Mouse (Mus musculus): Measurements from ENCODE around the gene Zc3h10. TPM values are rescaled to one million over a fixed set of nuclear protein-coding genes. Genes with fewer than 3 reads are reported as not detected.
A peak's percentile ranks its signal among the peaks of the same experiment; 100 is the strongest.
"Not testable (repeated sequence)": the region's sequence is repeated elsewhere in the genome, so short reads cannot be mapped to it uniquely, and the experiment has no call there.

The Zc3h10 gene
- total RNA-seq, 2 experiments from 2014 or later, result 11.4 to 12.0 TPM

DNA sequence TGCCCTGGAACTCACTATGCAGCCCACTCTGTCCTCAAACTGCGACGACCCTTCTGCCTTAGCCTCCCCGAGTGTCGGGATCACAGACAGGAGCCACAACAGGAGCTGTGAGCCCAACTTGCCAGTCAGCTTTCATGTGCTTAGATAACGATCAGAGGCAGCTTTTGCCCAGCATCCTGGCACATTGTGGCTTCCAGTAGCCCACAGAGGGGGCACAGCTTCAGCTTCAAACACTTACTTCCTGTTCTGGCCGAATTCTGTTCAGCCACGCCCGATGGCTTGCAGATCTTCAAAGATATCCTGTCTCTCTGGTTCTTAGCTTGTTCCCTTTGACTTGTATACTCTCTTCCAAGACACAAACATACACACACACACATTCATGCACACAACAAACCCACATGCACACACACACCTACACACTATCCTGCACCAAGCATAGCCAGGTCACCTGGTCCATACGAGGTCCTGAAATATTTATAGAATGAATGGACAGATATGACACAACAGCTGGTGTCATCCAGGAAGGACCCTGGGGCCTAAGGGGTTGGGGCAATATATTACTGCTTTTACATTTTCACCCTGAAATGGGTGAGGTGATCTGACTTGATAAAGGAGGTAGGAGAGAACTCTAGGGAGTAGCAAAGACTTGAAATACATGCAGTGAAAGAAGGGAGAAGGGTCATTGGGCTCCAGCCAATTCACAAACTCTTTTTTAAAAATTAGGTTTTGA, 42.8 kb downstream of the Zc3h10 start:
- DNase-seq (ENCODE audit: low spot score in 2 of 2), result no peak
- intact Hi-C loops (cut with DNase I), result no loop called here

DNA sequence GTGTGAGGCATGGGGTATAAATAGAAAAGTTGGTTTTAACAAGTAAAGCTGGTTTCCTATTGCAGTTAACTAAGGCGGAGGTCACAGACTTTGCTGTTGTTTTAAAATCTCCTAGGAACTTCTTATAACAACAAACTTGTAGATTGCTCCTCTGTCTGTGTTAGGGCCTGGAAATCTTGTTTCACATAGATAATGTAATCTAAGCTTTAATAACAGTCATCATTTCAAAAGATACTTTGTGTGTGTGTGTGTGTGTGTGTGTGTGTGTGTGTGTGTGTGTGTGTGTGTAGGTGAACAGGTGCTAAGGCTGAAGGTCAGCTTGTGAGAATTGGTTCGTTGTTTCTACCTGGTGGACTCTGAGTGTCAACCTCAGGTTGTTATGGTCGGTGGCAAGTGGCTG, 43.6 kb downstream of the Zc3h10 start:
- no peak for DNase-seq (ENCODE audit: low spot score in 2 of 2)
- intact Hi-C loops (cut with DNase I), result no loop called here

DNA sequence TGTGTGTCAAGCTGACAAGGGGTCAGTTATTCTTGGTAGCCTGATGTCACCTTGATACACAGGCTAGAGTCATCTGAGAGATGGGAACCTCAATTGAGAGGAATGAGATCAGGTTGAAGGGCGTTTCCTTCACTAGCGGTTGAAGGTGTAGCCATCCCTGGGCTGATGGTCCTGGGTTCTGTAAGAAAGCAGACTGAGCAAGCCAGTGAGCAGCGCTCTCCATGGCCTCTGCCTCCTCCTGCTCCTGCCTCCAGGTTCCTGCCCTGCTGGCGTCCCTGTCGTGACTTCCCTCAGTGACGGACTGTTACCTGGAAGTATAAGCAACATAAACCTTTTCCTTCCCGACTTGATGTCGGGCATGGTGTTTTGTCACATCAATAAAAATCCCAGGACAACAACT, 44.0 kb downstream of the Zc3h10 start:
- DNase-seq (ENCODE audit: low spot score in 2 of 2), result no peak
- intact Hi-C loops (cut with DNase I), result no loop called here

DNA sequence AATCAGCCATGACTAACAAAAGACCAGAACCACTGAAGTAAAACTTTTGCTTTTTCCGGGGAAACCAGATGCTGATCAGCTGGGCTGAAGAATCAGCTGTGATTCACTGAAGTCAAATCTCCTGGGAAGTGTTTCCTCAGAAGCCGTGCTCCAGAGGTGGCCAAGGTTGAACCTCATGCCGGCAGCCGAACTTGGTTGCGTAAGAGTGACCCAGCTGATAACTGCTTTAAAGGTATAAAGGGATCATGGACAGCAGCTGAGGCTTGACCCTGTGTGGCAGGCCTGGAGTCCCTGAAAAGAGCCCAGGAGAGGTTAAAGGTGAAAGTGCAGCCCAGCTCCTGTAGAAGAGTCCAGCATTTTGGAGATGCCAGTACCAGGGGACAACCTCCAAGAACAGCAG, 45.2 kb downstream of the Zc3h10 start:
- intact Hi-C loops (cut with DNase I), result no loop called here
- no peak for DNase-seq (ENCODE audit: low spot score in 2 of 2)

DNA sequence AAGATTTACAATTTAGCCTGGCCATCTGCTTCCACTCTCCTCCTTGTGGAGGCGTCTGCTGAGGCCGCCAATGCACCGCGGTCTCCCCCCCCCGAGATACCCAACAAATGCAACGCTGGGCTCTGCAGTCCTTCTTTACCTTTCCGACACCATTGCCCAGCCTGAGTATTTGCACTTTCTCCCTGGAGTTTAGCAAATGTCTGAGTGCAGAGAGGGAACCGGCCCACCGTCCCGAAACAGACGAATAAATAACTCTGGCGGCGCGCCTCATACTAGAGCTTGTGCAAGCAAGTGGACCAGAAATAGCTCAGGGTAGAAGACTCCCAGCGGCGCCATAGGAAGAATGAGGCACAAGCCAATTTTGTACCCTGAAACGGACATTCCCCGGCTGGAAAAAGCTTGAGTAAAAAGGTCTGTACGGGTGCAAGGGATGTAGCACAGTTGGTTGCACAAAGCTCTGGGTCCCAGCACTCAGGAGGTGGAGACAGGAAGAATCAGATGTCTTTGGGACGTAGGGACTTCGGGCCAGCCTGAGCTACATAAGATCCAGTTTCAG, 48.4 kb downstream of the Zc3h10 start:
- DNase-seq (ENCODE audit: low spot score in 2 of 2), result peak; percentile 61 to 67
- intact Hi-C loops (cut with DNase I), result no loop called here

DNA sequence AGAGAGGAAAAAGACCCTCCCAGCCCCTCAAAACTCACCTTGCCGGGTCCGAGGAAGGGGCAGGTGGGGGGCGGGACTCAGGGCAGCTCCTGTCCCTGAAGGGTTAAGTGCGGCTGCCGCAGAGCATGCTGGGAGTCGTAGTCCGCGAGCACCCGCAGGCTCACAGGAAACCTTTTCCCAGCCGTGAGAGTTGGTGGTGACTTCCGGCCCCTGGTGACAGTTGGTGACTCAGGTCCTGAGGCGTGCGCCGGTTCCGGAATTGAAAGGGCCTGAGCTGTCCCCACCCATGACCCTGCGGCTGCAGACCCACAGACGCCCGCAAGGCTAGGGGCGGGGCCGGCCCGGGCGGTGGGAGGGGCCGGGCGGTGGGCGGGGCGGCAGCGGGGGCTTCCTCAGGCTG, 49.0 kb downstream of the Zc3h10 start, which contains the start of gene Myl6b:
Gene Myl6b, minus strand, starts transcription at position 96 of the 400 bp plus-strand sequence.
- peak; percentile 94 to 97 for DNase-seq (ENCODE audit: low spot score in 2 of 2)
- intact Hi-C loops (cut with DNase I), result no loop called here

DNA sequence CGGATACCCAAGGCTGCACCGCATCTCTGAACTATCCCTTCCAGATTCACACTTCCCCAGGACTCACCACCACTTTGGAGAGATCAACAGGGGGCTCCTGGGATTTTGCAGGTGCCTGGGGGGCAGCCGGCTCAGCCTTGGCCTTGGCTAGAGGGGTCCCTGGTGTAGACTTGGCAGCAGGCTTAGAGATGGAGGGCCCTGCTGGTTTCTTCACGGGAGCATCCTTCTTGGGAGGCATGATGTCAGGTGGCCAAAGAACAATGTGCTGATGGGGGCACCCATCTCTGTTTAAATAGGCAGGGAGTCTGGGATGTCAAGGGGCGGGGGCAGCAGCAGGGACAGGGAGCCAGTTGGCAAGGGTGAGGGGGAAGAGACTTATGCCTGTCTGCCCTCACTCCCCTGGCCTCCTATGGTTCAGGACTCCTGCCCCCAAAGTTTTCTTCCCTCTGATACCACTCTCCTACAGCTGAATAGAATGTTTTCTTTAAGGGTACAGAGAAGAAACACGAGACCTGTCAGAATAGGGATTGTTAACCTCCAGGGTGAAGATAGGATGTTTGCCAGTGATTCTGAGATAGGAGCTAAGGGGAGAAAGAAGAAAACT, 50.3 kb downstream of the Zc3h10 start:
- intact Hi-C loops (cut with DNase I), result no loop called here
- no peak for DNase-seq (ENCODE audit: low spot score in 2 of 2)

DNA sequence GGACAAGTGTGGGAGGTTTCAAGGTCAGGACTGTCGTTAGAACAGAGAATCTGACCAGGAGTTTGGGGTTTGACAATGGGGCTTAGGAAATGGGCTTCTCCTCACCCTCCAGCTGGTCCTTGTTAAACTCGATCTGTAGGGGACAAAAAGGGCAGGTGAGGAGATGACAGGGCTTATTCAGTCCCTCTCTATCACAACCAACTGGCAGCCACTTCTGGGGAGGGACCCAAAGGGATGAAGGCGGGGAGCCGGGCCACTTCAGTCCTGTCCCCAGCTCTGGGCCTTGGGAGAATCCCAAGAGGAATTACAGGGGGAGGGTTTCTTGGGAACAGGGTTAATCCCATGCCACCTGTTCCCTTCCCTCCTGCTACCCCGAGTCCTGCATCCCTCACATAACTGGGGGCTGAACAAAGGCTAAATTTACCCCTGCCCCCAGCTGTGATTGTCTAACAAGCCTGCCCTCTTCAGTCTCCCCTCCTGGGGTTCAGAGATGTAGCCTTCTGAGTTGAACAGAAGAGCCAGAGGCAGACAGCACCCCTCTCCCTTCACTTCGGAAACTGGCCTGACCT, 51.0 kb downstream of the Zc3h10 start:
- no peak for DNase-seq (ENCODE audit: low spot score in 2 of 2)
- intact Hi-C loops (cut with DNase I), result no loop called here

DNA sequence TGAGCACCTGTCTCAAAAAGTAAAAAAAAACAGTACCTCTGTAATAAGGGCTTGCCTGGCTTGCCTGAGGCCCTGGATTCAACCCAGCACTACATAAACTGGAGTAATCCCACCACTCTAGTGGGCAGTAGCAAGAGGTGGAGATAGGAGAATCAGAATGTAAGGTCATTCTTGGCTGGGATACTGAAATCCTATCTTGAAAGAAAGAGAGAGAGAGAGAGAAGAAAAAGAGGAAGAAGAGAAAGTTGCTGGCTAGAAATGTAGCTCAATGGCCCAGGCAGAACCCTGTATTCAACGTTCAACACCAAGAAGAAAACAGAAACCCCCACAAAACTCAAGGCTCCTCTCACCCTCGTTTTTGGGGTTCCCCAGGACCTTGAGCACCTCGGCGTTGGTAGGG, 51.7 kb downstream of the Zc3h10 start:
- DNase-seq (ENCODE audit: low spot score in 2 of 2), result no peak
- intact Hi-C loops (cut with DNase I), result no loop called here

DNA sequence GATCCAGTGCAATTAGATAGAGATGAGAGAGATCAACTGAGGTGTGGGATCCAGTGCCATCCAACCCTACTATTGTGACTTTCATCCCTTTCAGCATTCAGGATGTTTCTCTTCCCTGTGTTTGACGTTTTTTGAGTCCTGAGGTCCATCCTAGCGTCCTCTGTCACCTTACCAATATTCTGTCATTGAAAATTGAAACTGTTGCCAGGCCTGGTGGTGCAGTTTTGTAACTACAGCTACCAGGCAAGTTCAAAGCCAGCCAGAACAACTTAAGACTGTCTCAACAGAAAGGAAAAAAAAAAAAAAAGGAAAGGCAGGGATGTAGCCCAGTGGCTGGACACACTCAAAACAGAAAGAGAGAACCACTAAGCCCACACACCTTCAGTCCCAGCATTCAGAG, 52.3 kb downstream of the Zc3h10 start:
- no peak for DNase-seq (ENCODE audit: low spot score in 2 of 2)
- intact Hi-C loops (cut with DNase I), result no loop called here

DNA sequence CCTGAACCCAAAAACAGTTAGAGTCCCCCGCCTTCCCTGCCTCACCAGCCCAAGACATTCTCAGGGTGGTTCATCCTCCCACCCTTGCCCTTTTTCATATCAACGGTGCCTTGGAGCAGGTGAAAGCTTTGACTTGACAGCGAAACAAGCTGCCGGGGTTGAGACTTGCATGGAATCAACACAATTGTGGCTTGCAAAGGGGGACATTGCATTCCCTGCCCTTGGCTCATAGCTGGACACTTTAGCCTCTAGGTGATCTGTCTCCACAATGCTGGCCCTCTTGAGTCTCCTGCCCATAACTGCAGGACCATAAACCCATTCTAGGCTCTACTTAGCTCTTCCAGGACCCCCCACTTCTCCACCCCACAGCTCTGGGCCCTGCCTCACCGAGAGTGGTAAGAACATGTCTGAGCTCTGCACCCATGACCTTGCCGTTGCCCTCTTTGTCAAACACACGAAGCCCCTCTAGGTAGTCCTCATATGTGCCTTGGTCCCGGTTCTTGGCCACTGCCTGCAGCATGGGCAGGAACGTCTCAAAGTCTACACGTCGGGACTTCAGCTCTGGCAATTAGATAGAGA, 52.8 kb downstream of the Zc3h10 start:
- no peak for DNase-seq (ENCODE audit: low spot score in 2 of 2)
- intact Hi-C loops (cut with DNase I), result loop anchor here (5.0 kb wide), 1 partner anchor 43 kb away; no protein-coding TSS in a partner anchor

DNA sequence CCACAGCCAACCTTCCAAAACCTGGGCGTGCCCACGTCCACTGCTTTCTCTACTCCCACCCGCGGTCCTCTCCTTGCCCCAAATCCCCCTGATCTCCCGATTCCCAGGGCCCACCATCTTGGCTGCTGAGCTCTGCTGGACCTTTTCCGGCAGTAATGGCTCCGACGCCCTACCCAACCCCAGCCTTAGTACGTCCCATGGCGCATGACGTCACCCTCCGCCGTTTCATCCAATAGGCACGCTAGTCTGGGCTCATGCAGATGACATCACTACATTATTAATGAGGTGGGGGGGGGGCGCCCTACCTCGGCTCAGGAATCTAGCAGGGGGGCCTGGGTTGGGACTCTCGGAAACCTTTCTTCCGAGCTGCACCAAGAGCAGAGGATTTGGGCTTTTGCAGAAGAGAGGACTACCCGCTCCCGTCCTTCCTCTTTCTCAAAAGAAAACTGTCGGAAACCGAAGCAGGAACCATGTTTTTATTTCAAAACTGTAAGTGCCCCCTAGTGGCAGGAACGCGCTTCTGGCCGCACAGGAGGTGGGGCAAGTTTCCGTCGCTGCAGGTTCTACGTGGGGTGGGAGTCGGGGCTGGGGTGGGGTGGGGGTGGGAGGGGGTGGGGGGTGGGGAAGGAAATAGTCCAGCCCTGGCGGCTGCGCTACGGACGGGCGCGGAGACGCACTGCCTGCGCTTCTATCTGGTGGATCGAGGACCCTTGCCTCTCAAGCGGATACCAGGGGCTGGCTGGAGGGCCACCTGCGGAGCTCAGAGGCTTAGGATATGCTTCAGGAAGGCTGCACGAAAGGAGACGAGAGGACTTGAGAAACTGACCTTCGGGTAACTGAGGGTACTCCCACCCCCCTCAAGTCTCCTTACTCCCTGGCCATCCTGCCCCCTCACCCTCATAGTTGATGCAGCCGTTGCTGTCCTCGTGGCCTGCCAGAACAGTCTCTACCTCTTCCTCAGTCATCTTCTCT, 53.6 kb downstream of the Zc3h10 start, which contains the start of gene Myl6:
Gene Myl6, minus strand, starts transcription at position 451 of the 972 bp plus-strand sequence.
- peak; percentile 99 for DNase-seq (ENCODE audit: low spot score in 2 of 2)
- intact Hi-C loops (cut with DNase I), result loop anchor here (5.0 kb wide), 1 partner anchor 43 kb away; no protein-coding TSS in a partner anchor

DNA sequence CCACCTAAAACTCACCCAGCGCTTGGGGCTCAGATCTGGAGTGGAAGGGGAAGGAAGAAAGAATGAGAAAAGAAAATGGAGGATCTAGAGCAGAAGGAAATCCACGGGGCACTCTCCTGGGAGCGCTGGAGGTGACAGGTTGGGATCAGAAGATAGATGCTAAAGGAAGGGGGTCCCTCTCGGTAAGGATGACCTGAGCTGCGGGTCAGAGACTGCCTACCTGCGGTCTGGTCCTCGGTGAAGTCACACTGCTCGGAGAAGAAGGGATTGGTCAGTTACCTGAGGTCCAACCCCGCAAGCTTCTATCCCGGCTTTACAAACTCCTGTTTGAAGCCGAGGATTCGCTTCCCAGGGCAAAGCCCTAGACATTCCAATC, 54.3 kb downstream of the Zc3h10 start:
- DNase-seq (ENCODE audit: low spot score in 2 of 2), result no peak
- intact Hi-C loops (cut with DNase I), result loop anchor here (5.0 kb wide), 1 partner anchor 44 kb away; no protein-coding TSS in a partner anchor

DNA sequence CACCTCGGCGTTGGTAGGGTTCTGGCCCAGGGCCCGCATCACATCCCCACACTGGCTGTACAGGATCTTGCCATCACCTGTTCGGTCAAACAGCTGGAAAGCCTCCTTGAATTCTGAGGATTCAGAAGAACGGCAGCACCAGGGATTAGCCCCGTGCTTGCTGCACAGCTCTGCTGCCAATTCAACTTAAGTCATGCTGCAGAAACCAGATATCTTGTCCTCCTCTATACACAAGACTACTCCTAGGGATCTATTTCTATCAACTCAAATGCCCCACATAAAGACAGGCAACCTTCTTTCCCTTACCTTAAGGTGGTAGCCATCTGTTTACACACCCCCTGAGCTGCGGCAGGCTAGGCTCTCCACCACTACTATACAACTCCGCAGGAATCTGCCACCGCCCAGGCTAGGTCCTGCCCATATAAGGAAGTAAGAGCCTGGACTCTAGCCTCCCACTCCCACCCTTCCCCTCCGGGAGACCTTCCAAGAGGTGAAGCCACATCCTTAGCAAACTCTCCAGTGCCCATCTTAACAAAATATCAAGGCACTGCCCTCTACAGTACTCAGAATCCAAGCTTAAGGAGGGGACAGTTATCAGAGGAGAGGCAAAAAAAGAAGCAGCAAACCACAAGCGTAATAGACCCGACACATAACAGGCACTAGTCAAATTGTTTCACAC, 54.8 kb downstream of the Zc3h10 start:
- DNase-seq (ENCODE audit: low spot score in 2 of 2), result peak; percentile 58 to 61
- intact Hi-C loops (cut with DNase I), result loop anchor here (5.0 kb wide), 1 partner anchor 45 kb away; no protein-coding TSS in a partner anchor

DNA sequence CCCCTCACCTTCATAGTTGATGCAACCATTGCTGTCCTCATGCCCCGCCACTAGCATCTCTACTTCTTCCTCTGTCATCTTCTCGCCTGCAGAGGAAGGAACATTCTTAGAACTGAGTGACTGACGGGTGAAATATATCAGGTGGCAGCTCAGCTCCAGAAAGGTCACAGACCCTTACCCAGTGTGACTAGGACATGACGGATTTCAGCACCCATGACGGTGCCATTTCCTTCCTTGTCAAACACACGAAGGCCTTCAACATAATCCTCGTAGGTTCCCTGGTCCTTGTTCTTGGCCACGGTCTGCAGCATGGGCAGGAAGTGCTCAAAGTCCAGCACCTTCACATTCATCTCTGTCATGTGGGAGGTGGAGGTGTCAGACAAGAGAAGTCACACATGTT, 55.5 kb downstream of the Zc3h10 start:
- DNase-seq (ENCODE audit: low spot score in 2 of 2), result not testable (repeated sequence)
- intact Hi-C loops (cut with DNase I), result loop anchor here (5.0 kb wide), 1 partner anchor 45 kb away; no protein-coding TSS in a partner anchor

Data from left cerebral cortex, postnatal 14 days (tissue).